Comparison of ENCODE assay signal across 9 mouse cellular contexts in the genomic region with DNA sequence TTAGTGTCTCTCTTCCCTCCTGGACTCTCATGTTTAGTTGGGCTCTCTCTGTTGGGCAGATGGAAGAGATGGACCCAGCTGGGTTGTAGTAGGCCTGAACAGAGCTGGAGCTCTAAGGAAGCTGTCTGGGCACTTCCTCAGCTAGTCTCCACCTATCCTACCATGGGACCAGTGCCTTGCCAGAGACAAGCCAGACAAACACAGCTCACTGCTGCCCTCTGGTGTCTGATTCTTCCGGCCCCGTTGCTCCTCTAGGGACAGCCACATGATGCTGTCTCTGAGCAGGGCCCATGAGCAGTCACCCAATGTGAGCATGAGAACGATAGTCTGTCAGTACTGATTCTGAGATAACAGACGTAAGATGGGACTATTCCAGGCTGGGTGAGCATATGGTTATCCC. TPM values are rescaled to one million over a fixed set of nuclear protein-coding genes. Genes with fewer than 3 reads are reported as not detected.
A peak's percentile ranks its signal among the peaks of the same experiment; 100 is the strongest.
DNase-seq lines count a peak whose midpoint lies in the region; ATAC-seq lines count a peak whose summit lies in the region.
"Had no signal": no experiment of that assay in that cellular context is flagged by ENCODE, and none has a peak within 500 bp of the region (broad histone marks: within the 10 kb centered on the region; RNA-seq: fewer than 3 reads in every experiment).

No protein-coding gene starts in this region.

- H3K4me3 ChIP-seq in limb, embryonic 12.5 days (replicated peaks): no peak overlapping the region
- no peak overlapping the region for H3K4me3 ChIP-seq in stomach, embryonic 14.5 days (ENCODE audit: low read depth, low read length)
- H3K4me3 ChIP-seq: erythroblast, embryonic 14.5 days had no signal

- ATAC-seq in limb, embryonic 12.5 days (ENCODE audit: insufficient number of reproducible peaks, insufficient read depth, low FRiP score, low TSS enrichment, low read depth): peak; percentile 68
- peak; percentile 85 for ATAC-seq in monocyte, adult 5-6 weeks (replicated peaks; ENCODE audit: insufficient number of reproducible peaks, low FRiP score, low TSS enrichment, poor library complexity, severe bottlenecking)
- peak; percentile 70; the same call in 1 of the 2 replicates for ATAC-seq in stomach, embryonic 14.5 days (ENCODE audit: insufficient number of reproducible peaks, insufficient read depth, low FRiP score, low read depth)

- no peaks in the 10 kb centered on the region for H3K27me3 ChIP-seq in limb, embryonic 12.5 days
- H3K27me3 ChIP-seq in stomach, embryonic 14.5 days (ENCODE audit: control insufficient read depth, insufficient read depth, low read length): no peaks in the 10 kb centered on the region

- H3K4me1 ChIP-seq in limb, embryonic 12.5 days (replicated peaks): no peaks in the 10 kb centered on the region
- no peaks in the 10 kb centered on the region for H3K4me1 ChIP-seq in stomach, embryonic 14.5 days (ENCODE audit: control insufficient read depth, insufficient read depth, low read length)

- H3K4me2 ChIP-seq in limb, embryonic 12.5 days: no peak overlapping the region
- H3K4me2 ChIP-seq in stomach, embryonic 14.5 days (replicated peaks; ENCODE audit: low read depth, low read length): no peak overlapping the region

- H3K36me3 ChIP-seq in limb, embryonic 12.5 days: no peaks in the 10 kb centered on the region
- H3K36me3 ChIP-seq in stomach, embryonic 14.5 days (ENCODE audit: control insufficient read depth, insufficient read depth, low read length): no peaks in the 10 kb centered on the region

- WGBS in limb, embryonic 12.5 days: 20% methylated on average over 4 of the region's 4 CpGs
- 15% methylated on average over 4 of the region's 4 CpGs for WGBS in stomach, embryonic 14.5 days

- no peak overlapping the region for H3K9ac ChIP-seq in limb, embryonic 12.5 days (replicated peaks)
- no peak overlapping the region for H3K9ac ChIP-seq in stomach, embryonic 14.5 days (replicated peaks; ENCODE audit: low read depth, low read length)

- no peaks in the 10 kb centered on the region for H3K9me3 ChIP-seq in limb, embryonic 12.5 days
- H3K9me3 ChIP-seq in stomach, embryonic 14.5 days (ENCODE audit: control insufficient read depth, low read depth, low read length): no peaks in the 10 kb centered on the region

- no peak overlapping the region for H3K27ac ChIP-seq in limb, embryonic 12.5 days
- no peak overlapping the region for H3K27ac ChIP-seq in stomach, embryonic 14.5 days (ENCODE audit: low read length)

- DNase-seq in 3T3-L1 (ENCODE audit: low read depth, low spot score): peak; percentile 99
- peak; percentile 95 to 98 for DNase-seq in adrenal gland, adult 18-20 months (ENCODE audit: low spot score in 2 of 2)
- peak; percentile 88 for DNase-seq in embryo, embryonic 11 days
- DNase-seq in gonadal fat pad, adult 2 months (ENCODE audit: low read depth): peak; percentile 79
- DNase-seq in kidney, adult 8-10 months: peak; percentile 86 to 96

RNA-seq across cellular contexts. Expression of gene Plb1, which starts 34.8 kb away (rescaled TPM):
- under 1 TPM; 0.29 to 0.33 TPM for total RNA-seq in adrenal gland, adult 18-20 months (2021)
- polyA plus RNA-seq in gonadal fat pad, adult 2 months (2012; rRNA removed): 1.9 and 2.6 TPM in 2 replicates
- polyA plus RNA-seq in limb, embryonic 12.5 days (2016; fragmentation: Nextera tagmentation; extraction: Ambion mirVana): 0.14 and 0.67 TPM in 2 replicates
- not detected in 3 replicates for total RNA-seq in monocyte, adult 5-6 weeks (2017)
- polyA plus RNA-seq in stomach, embryonic 14.5 days (2014; fragmentation: Nextera tagmentation; extraction: Ambion mirVana): 0.42 and 1.0 TPM in 2 replicates
